Comparison of ENCODE assay signal across 14 mouse cellular contexts in the genomic region with DNA sequence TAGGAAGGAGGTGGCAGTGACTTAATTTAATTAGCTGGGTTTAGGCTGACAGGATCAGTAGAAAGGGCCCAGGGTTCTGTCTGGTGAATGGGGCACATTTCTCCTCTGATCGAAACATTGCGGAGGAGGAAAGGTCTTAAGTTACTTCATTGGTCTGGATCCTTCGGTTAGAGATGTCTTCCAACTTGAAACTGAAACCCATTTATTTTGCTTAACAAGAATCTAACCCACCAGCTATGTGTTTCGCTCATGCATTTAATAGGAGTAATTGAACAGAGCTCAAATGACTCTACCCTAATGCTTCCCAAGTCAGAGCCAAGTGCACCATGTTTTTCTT.
"Had no signal": no experiment of that assay in that cellular context is flagged by ENCODE, and none has a peak within 500 bp of the region (broad histone marks: within the 10 kb centered on the region; RNA-seq: fewer than 3 reads in every experiment).

No protein-coding gene starts in this region.

- H3K27me3 ChIP-seq: liver, embryonic 15.5 days; neural tube, embryonic 12.5 days had no signal

- H3K4me3 ChIP-seq: layer of hippocampus, adult 2 months; liver, embryonic 15.5 days; midbrain, embryonic 13.5 days; myocyte; neural tube, embryonic 12.5 days had no signal

- H3K9ac ChIP-seq: liver, embryonic 15.5 days; midbrain, embryonic 13.5 days; neural tube, embryonic 12.5 days had no signal

- H3K4me1 ChIP-seq: liver, embryonic 15.5 days had no signal

- ATAC-seq: inflammation-experienced regulatory T-cells, adult 6 months; intestine, postnatal 0 days; lung, postnatal 0 days; midbrain, embryonic 13.5 days had no signal

- DNase-seq: kidney, adult 9 months; lung, adult 2 months; lung, postnatal 36 days; thymus, adult 18-20 months; thymus, postnatal 14 days had no signal

- H3K36me3 ChIP-seq: liver, embryonic 15.5 days; midbrain, embryonic 13.5 days; neural tube, embryonic 12.5 days had no signal

- H3K4me2 ChIP-seq: liver, embryonic 11.5 days; liver, embryonic 15.5 days; midbrain, embryonic 13.5 days; neural tube, embryonic 12.5 days had no signal

- H3K9me3 ChIP-seq: liver, embryonic 15.5 days; midbrain, embryonic 13.5 days; neural tube, embryonic 12.5 days had no signal

- H3K27ac ChIP-seq: liver, embryonic 15.5 days; midbrain, embryonic 13.5 days; neural tube, embryonic 12.5 days had no signal
